Mouse (Mus musculus): ENCODE measurements at regions not wholly inside any gene's neighbourhood (a gene's known extent, or its start where the extent isn't known, plus 50 kb on each side); places are given as distances from the start of the nearest gene placed in this dataset.

DNA sequence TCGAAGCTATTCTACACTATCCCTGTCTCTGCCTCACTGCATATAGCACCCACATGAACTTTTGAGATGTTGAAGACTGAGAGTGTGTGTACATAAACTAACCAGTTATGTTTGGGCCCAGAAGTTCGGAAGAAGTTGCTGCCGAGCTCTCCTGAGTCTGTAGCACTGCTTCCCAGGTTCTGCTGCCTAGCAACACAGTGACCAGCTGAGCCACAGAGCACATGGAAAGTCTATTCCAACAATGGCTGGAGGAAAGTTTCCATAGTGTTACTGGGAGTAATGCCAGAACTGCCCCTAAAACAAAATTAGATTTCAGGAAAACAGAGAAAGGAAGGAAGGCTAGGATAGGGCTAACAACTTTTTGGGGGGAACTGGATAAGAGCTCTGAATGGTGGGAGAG is 489.2 kb upstream of the Marcks start:
- Histone ChIP-seq H3K4me2 (no peak overlapping the region), H3K36me3 (no peaks in the 10 kb centered on the region), H3K4me3 (replicated peaks) (no peak overlapping the region), H3K9me3 (replicated peaks) (no peaks in the 10 kb centered on the region), H3K4me1 (replicated peaks) (no peaks in the 10 kb centered on the region), H3K9ac (no peak overlapping the region), H3K27me3 (no peaks in the 10 kb centered on the region), H3K27ac (no peak overlapping the region)
- WGBS (ENCODE audit: insufficient replicate concordance), result 59% methylated on average over 3 of the region's 3 CpGs
- DNase-seq, result no peak
- no peak for ATAC-seq (ENCODE audit: low read depth)

DNA sequence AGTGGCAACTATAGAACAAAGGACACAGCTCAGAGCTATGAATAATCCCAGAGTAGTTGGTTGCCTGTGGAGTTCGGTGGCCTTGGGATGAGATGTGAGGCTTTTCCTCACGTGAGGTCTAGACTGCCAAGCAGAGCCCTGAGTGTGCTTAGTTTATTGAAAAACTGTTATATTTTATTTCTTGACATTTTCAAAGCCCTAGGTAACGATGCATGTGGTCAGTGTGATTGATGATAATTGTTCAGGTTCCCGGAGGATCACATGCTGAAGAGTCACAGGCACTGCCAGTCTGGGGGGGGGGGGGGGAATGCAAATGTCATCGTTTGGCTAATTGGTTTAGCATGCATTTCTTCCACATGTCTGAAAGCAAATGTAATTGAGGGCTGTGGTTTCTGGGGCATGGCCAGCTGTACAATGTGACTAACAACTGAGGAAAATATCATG is 488.1 kb upstream of the Marcks start:
- Histone ChIP-seq H3K27ac (no peak overlapping the region), H3K9ac (no peak overlapping the region), H3K4me3 (replicated peaks) (no peak overlapping the region), H3K36me3 (no peaks in the 10 kb centered on the region), H3K4me2 (no peak overlapping the region), H3K9me3 (replicated peaks) (no peaks in the 10 kb centered on the region), H3K4me1 (replicated peaks) (no peaks in the 10 kb centered on the region), H3K27me3 (no peaks in the 10 kb centered on the region)
- ATAC-seq (ENCODE audit: low read depth), result no peak
- WGBS (ENCODE audit: insufficient replicate concordance), result 65% methylated on average over 5 of the region's 5 CpGs
- DNase-seq, result no peak

DNA sequence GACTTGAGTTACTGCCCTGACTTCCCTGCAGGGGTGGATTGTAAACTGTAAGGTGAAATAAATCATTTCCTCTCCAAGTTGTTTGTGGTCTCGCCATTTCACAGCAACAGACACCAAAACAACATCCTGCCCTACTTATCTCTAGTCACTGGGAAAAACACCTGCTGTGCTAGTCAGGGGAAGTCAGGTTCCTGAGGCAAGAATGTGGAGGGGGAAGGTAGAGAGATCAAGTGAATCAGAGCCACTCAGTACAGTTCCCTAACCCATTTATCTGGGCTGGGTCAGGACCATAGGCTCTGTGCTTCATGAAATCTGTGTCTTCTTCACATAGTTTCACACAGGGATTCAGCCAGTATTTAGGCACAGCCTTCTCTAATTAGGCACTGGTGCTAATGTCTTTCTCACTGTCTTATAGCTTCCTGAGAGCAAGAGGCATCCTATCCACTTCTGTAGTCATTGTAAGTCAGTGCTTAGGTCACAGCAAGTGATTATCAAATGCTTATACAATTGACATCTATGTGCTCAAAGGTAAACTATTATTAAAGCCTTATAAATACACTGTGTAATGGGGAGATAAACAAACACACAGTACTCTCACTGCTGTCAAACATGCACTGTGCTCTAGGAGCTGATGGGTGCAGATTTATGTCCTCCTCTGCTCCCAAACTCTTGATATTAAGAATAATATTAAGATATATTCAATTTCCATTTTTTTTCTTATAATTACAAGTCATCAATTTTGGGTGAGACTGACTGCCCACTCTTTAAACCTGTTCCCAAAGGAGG is 487.4 kb upstream of the Marcks start:
- Histone ChIP-seq H3K4me3 (replicated peaks) (no peak overlapping the region), H3K9me3 (replicated peaks) (no peaks in the 10 kb centered on the region), H3K9ac (no peak overlapping the region), H3K27ac (no peak overlapping the region), H3K36me3 (no peaks in the 10 kb centered on the region), H3K4me2 (no peak overlapping the region), H3K27me3 (no peaks in the 10 kb centered on the region), H3K4me1 (replicated peaks) (no peaks in the 10 kb centered on the region)
- DNase-seq (no peak), ATAC-seq (ENCODE audit: low read depth) (no peak)
- WGBS (ENCODE audit: insufficient replicate concordance), result 9% methylated on average over 1 of the region's 1 CpGs

DNA sequence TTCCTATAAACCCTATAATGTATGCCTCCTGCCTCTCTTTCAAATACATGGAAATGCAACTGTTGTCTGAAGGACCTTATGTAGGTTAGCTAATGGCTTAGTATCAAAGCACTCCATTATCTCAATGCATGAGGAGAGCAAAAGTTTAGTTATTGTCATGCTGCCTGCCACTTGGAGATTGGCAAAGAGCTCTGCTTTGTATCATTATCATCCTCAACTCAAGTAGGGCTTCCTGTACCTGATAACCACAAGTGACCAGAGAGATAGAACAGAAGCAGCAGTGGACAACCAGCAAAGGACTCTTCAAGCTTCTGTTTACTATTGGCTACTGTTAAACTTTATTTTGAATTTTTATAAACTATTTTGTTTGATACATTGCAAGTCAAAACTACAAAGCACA is 484.3 kb upstream of the Marcks start:
- no peaks in the 10 kb centered on the region for H3K27me3 ChIP-seq
- H3K36me3 ChIP-seq, result no peaks in the 10 kb centered on the region
- H3K4me3 ChIP-seq (replicated peaks), result no peak overlapping the region
- no peak overlapping the region for H3K27ac ChIP-seq
- DNase-seq (no peak), ATAC-seq (ENCODE audit: low read depth) (no peak)
- no peaks in the 10 kb centered on the region for H3K4me1 ChIP-seq (replicated peaks)
- H3K4me2 ChIP-seq, result no peak overlapping the region
- no peak overlapping the region for H3K9ac ChIP-seq
- H3K9me3 ChIP-seq (replicated peaks), result no peaks in the 10 kb centered on the region

DNA sequence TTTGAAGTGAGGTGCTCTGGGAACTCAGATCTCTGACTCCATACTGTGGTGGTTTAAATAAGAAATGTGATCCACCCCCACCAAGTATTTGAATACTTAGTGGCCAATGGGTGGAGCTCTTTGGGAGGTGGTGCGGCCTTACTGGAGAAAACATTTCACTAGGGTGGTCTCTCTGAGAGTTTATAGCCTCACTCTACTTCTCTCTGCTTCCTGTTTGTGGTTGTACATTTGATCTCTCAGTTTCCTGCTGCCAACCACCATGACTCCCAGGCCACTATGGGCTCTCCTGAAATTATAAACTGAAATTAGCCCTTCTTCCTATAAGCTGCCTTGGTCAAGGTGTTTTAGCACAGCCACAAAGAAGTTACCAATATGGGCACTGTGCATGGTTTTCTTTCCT is 479.9 kb upstream of the Marcks start:
- no peaks in the 10 kb centered on the region for H3K9me3 ChIP-seq (replicated peaks)
- H3K4me2 ChIP-seq, result no peak overlapping the region
- H3K4me1 ChIP-seq (replicated peaks), result no peaks in the 10 kb centered on the region
- ATAC-seq (ENCODE audit: low read depth) (no peak), DNase-seq (no peak)
- no peaks in the 10 kb centered on the region for H3K27me3 ChIP-seq
- no peak overlapping the region for H3K27ac ChIP-seq
- H3K4me3 ChIP-seq (replicated peaks), result no peak overlapping the region
- H3K9ac ChIP-seq, result no peak overlapping the region
- whole genome bisulfite sequencing (ENCODE audit: insufficient replicate concordance), result 41% methylated on average over 1 of the region's 1 CpGs
- H3K36me3 ChIP-seq, result no peaks in the 10 kb centered on the region

DNA sequence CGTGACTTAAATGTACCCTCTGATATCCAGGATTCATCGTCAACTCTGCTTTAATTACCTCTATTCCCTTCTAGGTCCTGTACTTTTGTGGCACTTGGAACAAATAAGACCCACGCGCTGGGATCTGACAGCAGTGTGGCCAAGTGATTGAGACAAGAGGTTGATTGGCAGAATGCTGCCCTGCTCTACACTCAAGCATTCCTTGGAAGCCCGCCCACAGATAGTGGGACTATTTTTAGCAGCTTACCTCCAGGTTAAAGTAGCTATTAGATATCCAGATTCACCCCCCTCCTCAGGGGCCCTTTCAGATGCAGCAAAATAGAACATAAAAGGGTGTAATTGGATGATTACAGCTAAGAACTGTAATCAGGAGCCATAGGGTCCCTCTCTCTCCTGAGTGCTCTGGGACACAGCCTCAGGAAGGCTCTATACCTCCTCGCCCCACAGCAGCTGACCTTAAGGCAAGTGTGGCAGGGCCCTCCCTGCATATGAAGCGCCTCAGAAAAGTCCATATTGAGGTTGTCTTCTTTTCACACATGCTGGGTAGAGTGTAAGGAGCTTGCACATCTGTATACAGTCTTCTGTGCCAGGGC is 479.1 kb upstream of the Marcks start:
- Histone ChIP-seq H3K4me2 (no peak overlapping the region), H3K9ac (no peak overlapping the region), H3K27ac (no peak overlapping the region), H3K4me1 (replicated peaks) (no peaks in the 10 kb centered on the region), H3K36me3 (no peaks in the 10 kb centered on the region), H3K9me3 (replicated peaks) (no peaks in the 10 kb centered on the region), H3K4me3 (replicated peaks) (no peak overlapping the region), H3K27me3 (no peaks in the 10 kb centered on the region)
- 60% methylated on average over 7 of the region's 7 CpGs for WGBS (ENCODE audit: insufficient replicate concordance)
- ATAC-seq (ENCODE audit: low read depth) (no peak), DNase-seq (no peak)

DNA sequence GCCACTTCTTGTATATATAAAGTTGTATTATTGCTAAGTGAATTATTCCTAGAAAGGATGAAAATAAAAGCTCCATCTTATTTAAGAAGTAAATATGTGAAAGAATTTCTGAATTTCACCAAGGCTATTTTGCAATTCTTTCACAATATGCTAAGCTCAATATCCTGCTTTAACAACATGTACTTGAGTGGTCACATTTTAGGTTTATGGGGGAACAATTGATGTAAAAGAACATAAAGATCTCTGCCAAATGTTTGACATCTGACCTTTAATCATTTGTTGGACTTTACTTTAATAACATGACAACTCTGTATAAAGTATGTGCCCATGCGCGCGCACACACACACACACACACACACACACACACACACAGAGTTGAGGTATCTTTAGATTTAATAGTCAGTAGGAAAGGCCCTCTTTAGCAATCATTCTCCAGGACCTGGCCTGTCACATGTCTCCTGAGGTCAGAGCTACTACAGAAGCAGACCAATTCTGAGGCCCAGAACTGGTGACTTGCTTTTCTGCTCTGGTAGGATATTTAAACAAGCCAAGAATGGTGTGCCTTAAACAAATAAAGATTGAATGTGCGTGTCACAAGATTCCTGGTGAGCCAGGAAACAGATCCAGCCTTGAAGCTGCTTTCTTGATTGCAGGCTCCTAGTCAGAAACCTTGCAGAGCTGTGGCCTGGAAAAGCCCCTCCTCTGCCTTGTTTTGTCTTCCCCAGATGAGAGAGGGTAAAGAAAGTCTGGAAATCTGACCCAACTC is 477.4 kb upstream of the Marcks start:
- 75% methylated on average over 4 of the region's 4 CpGs for WGBS (ENCODE audit: insufficient replicate concordance)
- Histone ChIP-seq H3K4me3 (replicated peaks) (no peak overlapping the region), H3K9ac (no peak overlapping the region), H3K4me2 (no peak overlapping the region), H3K27me3 (no peaks in the 10 kb centered on the region), H3K9me3 (replicated peaks) (no peaks in the 10 kb centered on the region), H3K36me3 (no peaks in the 10 kb centered on the region), H3K27ac (no peak overlapping the region), H3K4me1 (replicated peaks) (no peaks in the 10 kb centered on the region)
- DNase-seq (no peak), ATAC-seq (ENCODE audit: low read depth) (no peak)

DNA sequence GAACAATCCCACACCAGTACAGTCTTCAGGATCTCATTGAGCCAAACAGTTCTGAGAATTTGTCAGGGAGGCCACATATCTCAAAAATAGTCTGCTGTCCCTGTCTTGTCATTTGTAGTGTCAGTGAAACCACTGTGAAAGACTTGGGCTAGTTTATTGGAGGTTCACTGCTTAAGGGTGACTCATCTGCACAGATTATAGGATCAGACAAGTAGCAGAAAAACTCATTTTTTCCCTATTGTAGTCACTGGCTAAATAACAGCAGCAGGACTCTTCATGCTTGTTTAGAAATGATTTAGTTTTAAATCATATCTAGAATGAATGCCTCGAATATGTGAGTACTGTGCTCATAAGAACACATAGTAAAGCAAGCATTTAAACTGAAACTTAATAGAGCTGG is 475.2 kb upstream of the Marcks start:
- H3K4me2 ChIP-seq, result no peak overlapping the region
- H3K27ac ChIP-seq, result no peak overlapping the region
- no peaks in the 10 kb centered on the region for H3K9me3 ChIP-seq (replicated peaks)
- no peaks in the 10 kb centered on the region for H3K36me3 ChIP-seq
- H3K4me3 ChIP-seq (replicated peaks), result no peak overlapping the region
- no peak overlapping the region for H3K9ac ChIP-seq
- no peaks in the 10 kb centered on the region for H3K4me1 ChIP-seq (replicated peaks)
- no peaks in the 10 kb centered on the region for H3K27me3 ChIP-seq
- no peak for DNase-seq
- WGBS (ENCODE audit: insufficient replicate concordance), result 32% methylated on average over 1 of the region's 1 CpGs
- no peak for ATAC-seq (ENCODE audit: low read depth)

DNA sequence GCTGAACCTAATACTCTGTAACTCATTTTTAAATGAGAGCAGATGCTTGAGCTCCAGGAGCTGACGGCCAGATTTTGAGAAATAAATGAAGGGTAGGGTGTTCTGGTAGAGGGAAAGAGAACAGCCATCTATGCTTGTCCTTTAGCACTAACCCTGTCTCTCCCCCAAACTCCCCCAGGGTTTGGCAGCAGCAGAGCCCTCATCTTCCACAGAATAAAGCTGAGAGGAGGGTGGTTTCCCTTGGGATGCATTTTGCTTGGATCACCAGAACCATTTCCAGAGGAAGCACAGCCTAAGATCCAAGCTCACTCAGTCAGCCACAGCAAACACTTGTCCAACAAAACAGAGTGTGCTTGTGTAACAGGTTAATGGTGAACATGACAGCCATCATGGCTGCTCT is 464.8 kb upstream of the Marcks start:
- 63% methylated on average over 1 of the region's 1 CpGs for whole genome bisulfite sequencing (ENCODE audit: insufficient replicate concordance)
- Histone ChIP-seq H3K4me2 (no peak overlapping the region), H3K4me1 (replicated peaks) (no peaks in the 10 kb centered on the region), H3K27me3 (no peaks in the 10 kb centered on the region), H3K9ac (no peak overlapping the region), H3K36me3 (no peaks in the 10 kb centered on the region), H3K27ac (no peak overlapping the region), H3K9me3 (replicated peaks) (no peaks in the 10 kb centered on the region), H3K4me3 (replicated peaks) (no peak overlapping the region)
- ATAC-seq (ENCODE audit: low read depth) (no peak), DNase-seq (no peak)

DNA sequence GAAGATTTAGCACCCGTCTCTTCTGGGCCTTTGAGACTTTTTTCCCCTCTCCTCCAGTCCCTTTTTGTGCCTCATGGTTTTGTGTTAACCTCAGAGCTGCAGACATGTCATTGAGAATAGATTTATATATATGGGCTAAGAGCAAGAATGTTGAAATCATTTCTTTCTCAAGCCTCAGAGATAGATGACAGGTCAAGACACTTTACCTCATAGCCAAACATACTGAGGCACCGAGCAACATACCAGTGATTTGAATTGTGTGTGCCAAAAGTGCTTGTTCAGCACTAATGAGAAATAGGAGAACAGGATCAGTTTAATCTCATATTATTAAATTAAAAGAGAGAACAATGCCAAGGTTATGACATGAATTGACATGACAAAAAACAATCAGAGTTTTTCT is 464.2 kb upstream of the Marcks start:
- no peak for ATAC-seq (ENCODE audit: low read depth)
- no peak for DNase-seq

DNA sequence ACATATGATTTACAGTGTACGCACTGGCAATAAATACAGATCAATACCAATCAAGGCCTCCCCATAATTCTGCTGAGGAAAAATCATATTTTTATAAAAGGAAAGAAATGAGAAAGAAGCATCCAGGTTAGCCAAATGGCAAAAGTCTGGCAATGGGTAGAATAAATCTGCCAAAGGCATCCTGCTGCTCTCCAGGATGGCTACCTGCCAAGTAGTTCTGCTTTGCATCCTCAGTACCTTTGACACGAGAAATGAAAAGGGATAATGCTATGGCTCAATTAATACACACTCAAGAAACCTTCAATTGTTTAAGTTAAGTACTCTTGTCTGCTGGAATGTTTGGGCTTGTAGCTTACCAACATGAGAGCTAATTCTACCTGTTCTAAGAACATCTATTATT is 451.2 kb upstream of the Marcks start:
- DNase-seq (no peak), ATAC-seq (ENCODE audit: low read depth) (no peak)
- no peaks in the 10 kb centered on the region for H3K27me3 ChIP-seq
- no peaks in the 10 kb centered on the region for H3K4me1 ChIP-seq (replicated peaks)
- no peak overlapping the region for H3K9ac ChIP-seq
- no peaks in the 10 kb centered on the region for H3K9me3 ChIP-seq (replicated peaks)
- no peaks in the 10 kb centered on the region for H3K36me3 ChIP-seq
- 62% methylated on average over 2 of the region's 2 CpGs for WGBS (ENCODE audit: insufficient replicate concordance)
- H3K4me2 ChIP-seq, result no peak overlapping the region
- H3K4me3 ChIP-seq (replicated peaks), result no peak overlapping the region
- H3K27ac ChIP-seq, result no peak overlapping the region

More for the DNA sequence above, 464.2 kb upstream of the Marcks start:
- no peaks in the 10 kb centered on the region for H3K4me1 ChIP-seq (replicated peaks)
- no peak overlapping the region for H3K4me3 ChIP-seq (replicated peaks)
- 42% methylated on average over 2 of the region's 2 CpGs for WGBS (ENCODE audit: insufficient replicate concordance)
- H3K36me3 ChIP-seq, result no peaks in the 10 kb centered on the region
- H3K27ac ChIP-seq, result no peak overlapping the region
- no peaks in the 10 kb centered on the region for H3K9me3 ChIP-seq (replicated peaks)
- no peak overlapping the region for H3K9ac ChIP-seq
- H3K27me3 ChIP-seq, result no peaks in the 10 kb centered on the region
- no peak overlapping the region for H3K4me2 ChIP-seq

Measured in liver, embryonic 13.5 days (tissue).